Mouse (Mus musculus) gastrocnemius, adult 18-20 months (tissue): ENCODE data around the gene Cd38. TPM values are rescaled to one million over a fixed set of nuclear protein-coding genes. Genes with fewer than 3 reads are reported as not detected.
"Not testable (repeated sequence)": the region's sequence is repeated elsewhere in the genome, so short reads cannot be mapped to it uniquely, and the experiment has no call there.

Experiments used
- DNase-seq: peaks from one replicate; pipeline ENCODE4 v3.0.0; 2021; ENCODE audit warnings: low spot score
- total RNA-seq, 2 experiments: library from RNA; stranded (reverse); gene quantifications; 2 replicates each; pipeline ENCODE4 v1.2.3; 2021

Gene Cd38
- total RNA-seq, 2 experiments from 2014 or later: 1.7 to 2.1 TPM

DNA sequence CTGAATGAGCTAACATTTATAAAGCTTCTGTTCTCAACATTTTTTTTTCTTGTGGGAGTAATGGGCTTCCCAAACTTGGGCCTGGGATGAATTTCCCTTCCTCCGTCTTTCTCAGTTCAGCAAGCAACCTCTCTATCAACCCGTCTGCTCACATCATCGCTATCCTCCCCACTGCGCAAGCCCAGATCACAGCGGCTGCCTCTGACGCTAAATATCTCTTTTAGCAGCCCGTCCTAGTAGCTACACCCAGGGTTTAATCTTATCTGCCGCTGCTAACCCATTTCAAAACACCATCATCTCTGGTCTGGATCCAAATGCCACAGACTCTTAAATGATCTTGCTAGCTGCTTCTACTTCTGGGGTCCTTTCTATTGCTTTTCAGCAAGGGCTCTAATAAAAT is 8.7 kb upstream of the Cd38 start:
- DNase-seq: no peak

DNA sequence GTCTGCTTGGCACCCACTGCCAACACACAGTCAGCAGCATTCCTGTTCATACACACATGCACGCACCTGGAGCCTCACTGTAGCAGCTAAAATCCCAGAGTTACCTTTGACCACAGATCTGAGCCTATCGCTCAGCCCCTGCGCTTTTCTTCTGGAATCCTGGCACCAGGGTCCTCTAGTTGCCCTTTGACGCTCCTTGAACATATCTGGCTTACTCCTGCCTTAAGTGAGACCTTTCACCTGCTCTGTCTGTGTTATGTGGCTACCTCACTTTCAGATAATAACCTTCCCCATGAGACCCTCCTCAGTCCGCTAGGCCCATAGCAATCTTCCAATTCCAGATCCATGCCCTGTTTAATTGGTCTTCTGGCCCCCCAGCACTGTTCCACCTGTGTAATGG is 8.3 kb upstream of the Cd38 start:
- DNase-seq: no peak

DNA sequence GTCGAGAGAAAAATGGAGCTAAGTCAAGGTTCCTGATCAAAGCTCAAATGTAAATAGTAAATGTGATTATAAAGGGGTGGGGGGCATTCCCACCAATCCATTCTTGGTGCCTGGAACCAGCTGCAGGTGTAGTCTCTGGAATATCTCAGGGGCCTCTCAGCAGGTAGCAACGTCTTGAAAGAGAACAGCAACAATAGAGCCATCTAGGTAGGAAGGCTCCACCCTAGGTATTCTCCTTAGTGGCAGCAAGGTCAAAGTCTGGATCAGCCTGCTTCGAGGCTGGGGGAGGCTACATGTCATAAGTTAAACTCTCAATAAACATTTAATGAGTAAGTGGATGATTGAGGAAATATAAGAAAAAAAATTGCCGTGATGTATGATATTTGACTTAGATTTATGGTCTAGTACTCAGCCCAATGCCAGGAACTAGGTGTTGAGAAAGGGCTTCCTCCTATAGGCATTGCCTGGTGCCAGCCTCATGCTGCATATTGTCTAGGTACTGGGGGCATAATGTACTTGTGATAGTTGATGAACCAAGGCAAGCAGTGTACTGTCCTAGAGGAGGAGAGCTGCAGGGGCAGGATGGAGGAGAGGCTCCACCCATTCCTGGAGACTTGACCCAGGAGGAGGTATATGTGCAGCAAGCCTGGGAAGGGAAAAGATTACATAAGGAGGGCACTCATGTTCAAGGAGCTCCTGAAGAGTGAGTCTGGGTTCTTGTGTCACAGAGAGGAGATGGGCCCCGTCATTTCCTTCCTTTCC is 7.5 kb upstream of the Cd38 start:
- no peak for DNase-seq

DNA sequence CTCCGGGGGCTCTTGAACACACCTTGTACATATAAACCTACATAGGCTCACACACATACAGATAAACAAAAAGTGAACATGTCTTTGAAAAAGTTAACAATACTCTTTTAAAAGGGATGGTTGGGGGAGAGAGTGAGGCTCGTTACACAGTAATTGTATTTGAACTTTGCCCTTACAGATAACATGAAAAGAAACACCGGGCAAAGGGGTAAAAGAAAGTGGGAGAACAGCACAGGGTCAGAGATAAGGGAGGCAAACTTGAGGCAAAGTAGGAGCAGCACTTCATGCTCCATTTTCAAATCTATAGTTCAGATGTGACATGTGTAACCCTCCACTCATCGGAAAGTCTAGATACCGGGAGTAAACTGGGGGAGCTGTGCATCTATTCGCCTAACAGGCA is 4.7 kb upstream of the Cd38 start:
- no peak for DNase-seq

DNA sequence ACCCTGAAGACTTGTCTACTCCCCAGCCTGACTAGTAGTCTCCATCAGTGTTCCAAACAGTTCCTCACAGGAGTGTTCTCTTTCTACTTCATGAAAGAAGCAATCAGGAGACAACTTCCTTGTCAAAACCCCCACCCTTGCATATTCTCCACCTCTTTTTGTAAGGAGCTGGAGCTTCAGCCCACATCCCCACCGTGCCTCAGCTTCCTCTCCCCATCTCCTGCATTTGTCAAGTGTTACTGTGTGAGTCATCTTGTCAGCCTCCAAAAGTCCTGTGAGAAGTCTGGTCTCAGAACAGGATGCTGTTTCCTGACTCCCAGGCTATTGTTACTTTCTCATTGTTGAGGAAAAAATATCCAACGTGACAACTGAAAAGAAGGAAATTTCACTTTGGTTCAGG is 3.0 kb upstream of the Cd38 start:
- DNase-seq: no peak

DNA sequence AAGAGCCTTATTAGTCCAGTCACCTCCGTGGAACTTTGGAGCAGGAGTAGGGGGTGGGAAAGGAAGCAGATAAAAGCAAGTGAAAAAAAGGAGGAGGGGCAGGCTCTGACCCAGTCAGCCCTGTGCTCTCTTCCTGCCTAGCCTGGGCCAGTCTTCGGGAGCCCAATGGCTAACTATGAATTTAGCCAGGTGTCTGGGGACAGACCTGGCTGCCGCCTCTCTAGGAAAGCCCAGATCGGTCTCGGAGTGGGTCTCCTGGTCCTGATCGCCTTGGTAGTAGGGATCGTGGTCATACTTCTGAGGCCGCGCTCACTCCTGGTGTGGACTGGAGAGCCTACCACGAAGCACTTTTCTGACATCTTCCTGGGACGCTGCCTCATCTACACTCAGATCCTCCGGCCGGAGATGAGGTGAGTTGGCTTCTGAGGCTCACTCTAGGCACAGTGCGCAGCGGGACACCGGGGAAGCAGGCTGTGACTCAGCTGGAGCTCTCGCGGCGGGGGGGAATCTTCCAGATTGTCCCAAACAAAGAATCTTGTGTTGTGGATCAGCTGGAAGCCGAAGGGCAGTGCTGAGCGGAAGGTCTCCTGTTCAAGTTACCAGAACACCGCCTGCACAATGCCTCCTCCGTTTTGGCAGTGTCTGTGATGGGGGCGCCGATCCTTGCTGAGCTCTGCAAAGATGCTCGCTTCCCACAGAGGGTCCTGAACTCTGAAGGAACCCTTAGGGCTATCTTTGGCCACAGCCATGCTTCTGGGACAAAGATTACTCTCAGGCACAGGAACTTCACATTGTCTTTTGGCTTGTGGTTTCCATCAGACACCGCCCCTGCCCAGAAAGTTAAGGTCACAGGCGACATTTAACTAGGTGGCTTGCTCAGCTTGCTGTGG is 603 bp downstream of the Cd38 start:
- no peak for DNase-seq

DNA sequence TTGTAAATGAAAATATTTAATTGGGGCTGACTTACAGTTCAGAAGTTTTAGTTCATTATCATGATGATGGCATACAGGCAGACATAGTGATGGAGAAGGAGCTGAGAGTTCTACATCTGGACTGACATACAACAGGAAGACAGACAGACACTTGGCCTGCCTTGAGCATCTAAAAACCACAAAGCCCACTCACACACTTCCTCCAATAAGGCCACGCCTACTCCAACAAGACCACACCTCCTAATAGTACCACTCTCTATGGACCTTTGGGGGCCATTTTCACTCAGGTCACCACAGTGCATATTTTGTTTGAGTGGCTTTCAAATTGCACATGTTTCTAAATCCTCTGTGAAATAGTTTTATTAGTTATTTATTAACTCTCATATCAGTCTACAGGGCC is 3.5 kb downstream of the Cd38 start:
- DNase-seq: no peak

DNA sequence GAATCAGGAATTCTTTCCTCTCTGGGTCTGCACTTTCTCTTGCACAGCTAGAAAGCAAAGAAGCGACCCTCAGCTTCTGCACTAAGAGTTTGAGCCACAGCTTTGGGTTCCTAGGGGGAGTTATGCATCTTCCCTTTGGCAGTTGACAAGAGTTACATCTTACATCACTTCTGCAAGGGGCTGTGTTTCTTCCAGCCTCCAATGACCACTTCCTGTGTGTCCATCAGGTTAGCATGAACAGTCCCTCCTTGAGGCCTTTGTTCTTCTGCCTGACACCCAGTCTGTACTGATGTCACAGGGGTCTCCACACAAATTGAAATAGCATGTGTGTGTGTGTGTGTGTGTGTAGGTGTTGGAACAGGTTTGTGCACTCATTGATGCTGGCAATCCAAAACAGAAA is 4.3 kb downstream of the Cd38 start:
- DNase-seq: no peak

DNA sequence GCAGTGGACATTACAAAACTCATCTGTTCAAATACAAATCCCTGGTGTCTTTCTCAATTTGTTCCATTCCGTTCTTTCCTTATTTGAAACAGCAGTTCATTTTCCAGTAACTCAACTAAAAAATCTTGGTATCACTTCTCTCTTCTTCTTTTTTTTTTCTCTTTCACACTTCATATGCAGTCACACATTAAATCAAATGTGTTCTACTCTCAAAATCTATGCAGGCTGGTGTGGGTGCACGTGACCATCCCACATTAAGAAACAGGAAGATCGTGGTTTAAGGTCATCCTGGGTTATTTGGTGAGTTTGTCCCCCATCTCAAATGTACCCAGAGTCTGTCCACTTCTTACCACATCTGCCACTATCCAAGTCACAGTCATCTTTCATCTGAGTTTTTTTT is 13.7 kb downstream of the Cd38 start:
- DNase-seq: no peak

DNA sequence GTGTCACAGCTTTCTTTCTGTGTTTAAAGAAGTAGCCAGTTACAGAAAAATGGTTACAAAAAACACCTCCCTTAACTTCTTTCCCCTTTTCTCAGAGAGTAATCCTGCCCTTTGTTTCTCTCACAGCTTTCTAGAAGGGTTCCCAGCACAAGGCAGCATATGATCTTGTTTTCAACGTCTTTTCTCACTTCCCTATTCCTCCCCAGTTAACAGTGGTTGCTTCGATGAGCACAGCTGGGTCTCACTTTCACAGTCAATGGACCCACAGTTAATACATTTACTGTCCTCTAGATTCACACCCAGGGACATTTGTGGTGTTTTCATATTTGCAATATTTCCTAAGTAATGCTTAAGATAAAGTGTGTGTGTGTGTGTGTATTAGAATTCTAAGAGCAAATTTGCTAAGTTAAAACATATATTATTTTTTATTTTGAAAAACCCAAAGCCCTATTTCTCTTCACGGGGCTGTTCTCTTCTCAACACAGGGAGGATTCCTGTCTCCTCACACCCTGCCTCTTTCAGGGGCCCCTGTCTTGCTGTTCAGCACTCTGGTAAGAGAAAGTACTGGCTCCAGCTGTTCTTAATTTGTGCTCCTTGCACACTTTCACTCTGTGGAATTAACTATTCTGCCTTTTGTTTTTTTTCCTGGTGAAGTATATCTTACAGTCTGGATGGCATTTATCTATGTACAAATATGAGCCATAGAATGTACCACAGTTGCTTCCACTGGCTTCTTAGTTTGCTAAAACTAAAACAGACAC is 16.9 kb downstream of the Cd38 start:
- no peak for DNase-seq

DNA sequence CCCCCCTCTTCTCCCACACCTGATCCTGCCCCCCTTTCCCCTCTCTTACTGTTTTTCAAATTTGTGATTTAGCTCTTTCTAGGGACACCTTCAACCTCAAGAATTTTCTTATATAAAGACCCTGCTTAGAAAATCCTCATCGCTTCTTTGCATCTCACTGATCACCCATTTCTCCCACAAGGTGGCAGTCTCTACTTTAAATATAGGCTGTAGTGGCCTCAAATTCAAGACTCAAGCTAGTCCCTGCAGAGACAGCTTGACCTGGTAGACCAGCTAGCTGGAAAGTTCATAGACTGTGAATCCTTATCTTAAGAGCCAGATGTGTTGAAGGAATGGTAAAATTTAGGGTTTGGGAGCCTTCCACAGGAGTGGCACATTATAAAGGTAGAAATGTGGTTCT is 24.0 kb downstream of the Cd38 start:
- peak; percentile 10 for DNase-seq

DNA sequence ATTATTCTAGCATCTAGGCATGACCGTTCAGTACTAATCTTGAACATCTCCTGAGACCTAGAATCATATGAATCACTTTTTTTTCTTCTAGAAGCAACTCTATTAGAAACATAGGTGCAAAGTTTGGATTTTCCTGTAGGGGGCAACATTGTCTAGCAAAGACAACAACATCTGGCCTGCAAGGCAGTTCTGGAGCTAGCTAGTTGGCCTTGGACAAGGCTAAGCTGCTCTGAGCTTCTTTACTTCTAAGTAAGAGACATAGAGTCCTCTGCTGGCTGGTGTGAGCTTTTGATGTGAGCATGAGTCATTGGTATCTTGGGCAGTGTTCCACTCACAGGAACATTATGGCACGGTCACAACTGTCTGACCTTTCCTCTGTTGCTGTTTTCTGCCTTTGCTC is 25.8 kb downstream of the Cd38 start:
- peak; percentile 68 for DNase-seq

DNA sequence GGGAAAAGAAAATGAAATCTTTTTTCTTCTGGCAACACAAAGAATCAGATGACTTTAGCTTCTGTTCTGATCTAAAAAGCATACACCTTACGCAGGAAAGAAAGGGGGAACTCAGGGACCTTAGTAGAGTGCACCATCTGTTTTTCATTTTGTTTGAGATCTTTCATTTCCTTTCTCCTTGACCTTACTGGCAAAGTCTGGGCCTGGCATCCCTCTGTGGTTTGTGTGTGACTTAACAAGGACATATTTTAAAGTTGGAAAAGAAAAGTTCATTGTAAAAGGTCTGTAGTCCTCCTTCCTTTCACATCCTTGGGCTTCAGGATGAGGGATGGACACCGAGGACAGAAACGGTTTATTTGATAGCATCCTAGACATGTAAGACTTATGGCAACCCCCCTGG is 27.6 kb downstream of the Cd38 start:
- DNase-seq: no peak

DNA sequence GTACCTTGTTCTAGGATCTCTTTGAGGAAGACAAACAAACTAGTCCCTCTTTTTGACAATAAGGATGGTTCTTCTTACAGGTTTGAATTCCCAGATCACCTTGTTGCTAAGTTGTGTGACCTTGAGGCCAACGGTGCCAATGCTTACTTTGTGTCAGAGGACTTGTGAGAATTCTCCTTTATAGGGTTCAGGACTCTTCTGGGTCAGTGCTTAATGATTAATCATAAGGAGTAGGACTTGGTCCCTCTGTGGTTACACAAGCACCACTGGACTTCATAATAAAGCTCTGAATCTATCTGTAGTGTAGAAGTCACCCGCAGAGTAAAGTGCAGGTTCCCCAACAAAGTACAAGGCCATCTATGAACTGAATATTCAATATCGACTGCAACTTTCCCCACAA is 36.3 kb downstream of the Cd38 start:
- DNase-seq: no peak

DNA sequence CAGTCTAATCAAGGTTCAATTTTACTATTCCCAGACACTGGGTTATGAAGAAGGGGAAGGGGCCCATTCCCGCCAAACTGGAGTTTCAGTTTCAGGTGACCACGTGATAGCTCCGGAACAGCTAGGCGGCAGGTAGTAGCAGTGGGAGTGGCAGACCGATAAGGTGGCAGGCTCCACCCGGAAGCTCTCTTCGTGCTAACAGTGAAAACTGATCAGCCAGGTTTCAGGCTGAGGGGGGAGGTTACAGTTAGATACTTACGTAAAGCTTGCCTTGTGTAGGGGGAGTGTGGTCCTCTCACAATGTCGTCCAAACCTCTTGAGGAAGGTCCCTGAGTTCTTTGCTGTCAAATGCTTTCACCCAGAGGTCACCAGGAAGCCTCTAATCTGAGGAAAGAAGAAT is 40.9 kb downstream of the Cd38 start:
- DNase-seq: no peak

DNA sequence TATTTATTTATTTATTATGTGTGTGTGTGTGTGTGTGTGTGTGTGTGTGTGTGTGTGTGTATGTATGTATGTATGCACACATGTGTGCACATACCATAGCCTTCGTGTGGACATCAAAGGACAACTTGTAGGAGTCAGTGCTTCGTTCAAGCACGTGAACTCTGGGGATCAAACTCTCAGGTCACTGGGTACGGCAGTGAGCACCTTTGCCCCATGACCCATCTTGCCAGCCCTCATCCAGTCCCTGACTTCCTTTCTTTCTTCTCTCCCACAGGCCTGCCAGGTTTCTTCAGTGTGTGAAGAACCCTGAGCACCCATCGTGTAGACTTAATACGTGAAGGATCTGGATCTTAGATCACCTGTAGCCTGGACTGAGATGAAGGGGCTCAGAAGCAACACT is 41.7 kb downstream of the Cd38 start:
- no peak for DNase-seq

DNA sequence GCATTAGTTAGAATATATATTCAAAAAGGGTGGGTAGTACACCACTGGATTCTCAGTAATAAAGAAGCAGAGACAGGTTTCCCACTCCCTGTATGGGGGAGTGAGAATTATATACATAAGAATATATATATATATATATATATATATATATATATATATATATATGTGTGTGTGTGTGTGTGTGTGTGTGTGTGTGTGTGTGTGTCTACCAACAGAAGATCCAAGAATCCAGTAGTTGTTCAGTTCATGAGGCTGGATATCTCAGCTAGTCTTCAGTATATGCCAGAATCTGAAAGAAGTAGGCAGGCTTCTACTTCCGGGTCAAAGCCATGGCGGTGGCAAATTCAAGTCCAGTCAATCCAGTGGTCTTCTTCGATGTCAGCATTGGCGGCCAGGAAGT is 44.5 kb downstream of the Cd38 start, which contains the start of gene Gm7879:
TSS of gene Gm7879 (plus strand) at position 301 of the 400 bp plus-strand sequence.
- not testable (repeated sequence) for DNase-seq

DNA sequence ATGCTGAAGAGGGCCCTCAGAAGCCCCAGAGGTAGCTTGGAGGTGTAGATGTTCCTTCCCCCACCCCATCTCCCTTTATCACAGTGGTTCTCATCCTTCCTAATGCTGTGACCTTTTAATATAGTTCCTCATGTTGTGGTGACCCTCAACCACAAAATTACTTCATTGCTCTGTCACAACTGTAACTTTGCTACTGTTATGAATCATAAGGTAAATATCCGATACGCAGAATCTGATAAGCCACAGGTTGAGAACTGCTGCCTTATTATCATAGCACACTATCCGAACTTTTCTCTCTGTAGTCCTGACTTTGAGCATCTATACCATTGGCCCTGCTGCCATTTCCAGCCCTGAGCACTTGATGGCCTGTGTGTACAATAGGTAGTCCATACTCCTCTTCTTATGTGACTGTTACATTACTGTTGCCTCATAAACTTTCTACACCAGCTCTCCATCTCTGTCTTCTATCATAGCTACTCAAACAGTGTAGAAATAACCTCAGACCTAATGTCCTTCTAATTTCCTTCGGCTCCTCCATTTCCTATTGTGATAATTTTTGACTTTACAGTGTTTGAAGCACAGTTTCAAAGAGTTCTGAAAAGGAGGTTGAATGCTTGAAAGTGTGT is 47.0 kb downstream of the Cd38 start:
- DNase-seq: no peak

DNA sequence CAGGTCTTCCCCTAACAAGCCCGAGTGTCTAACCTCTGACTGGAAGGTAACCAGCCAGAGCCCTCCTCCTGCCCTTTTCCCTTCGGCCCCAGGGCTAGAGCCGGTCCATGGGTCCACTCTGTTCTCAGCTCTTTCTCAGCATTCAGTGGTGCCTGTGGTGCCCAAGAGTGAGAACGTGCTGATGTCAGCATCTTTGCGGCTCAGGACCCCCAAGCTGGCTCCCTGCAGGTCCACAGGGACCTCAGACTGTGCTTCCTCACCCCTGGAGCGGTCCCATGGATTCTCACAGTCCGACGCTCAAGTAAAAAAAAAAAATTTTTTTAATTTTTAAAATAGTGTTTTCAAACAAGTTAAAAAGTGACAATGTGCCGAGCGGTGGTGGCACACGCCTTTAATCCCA is 53.5 kb downstream of the Cd38 start:
- DNase-seq: no peak

DNA sequence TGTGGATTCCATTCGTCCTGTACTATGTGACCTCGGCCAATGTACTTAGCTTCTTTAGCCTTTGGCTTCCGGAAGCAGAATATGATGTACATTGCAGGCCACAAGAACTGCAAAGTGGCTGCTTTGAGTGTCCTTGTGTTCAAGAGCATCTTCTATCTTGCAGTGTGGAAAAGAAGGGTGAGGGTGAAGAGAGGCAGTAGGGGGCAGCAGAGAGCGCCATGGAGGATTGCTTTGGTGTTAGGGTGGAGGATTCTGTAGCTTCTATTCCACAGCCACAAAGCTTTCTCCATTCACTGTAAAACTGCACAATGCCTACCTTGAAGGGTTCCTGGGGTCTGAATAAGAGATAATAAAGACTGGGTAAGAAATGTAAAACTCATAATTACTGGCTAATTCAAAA is 55.6 kb downstream of the Cd38 start:
- peak; percentile 23 for DNase-seq

DNA sequence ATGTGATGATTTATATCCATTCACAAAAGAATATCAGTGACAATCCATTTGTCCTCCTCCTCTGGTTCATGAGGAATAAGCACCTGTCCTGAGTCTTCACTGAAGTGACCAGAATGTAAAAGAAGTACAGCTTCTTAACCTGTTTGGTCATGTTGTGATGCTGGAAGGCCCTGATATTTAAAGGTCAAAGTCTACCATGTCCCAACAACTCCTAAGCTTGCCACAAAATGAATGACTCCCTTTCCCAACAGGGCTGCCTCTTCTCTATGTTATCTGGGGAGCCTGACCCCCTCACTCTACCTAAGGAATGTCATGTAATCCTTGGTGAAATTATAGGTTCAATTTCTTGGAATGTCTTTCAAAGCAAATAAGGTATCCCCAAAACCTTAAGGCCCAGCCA is 59.4 kb downstream of the Cd38 start:
- no peak for DNase-seq

DNA sequence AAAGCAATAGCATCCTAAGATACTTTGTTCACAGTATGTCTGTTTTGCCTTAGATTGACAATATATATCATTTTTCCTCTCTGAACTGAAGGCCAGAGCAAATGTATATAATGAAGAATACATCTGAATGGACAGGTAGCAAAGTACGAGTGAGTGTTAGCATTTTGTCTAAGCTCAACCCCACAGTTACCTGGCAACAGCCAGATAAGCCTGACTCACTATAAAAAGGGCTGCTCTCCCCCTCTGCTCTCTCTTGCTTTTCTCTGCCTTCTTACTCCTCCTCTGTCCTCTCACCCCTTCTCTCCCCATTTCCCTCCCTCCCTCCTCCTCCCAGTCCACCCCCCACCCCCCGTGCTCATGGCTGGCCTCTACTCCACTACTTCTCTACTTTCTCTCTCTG is 64.9 kb downstream of the Cd38 start:
- no peak for DNase-seq
